Mouse (Mus musculus): ENCODE measurements around the gene Matn3. TPM values are rescaled to one million over a fixed set of nuclear protein-coding genes. Genes with fewer than 3 reads are reported as not detected.
A peak's percentile ranks its signal among the peaks of the same experiment; 100 is the strongest.

Matn3 gene
- not detected in 2 replicates for total RNA-seq (2017)

- peak; percentile 68 to 74 for ATAC-seq (replicated peaks in 1 of 2; ENCODE audit: insufficient read depth in 1 of 2, low FRiP score in 2 of 2, low TSS enrichment in 1 of 2, low read depth in 1 of 2, poor library complexity in 2 of 2, severe bottlenecking in 2 of 2)
These were observed at the start of gene Matn3 for GRCm38 (mm10) chr12:8947714-8948464. Matn3 (plus strand) TSS chr12:8947929.

- no peak for ATAC-seq (replicated peaks in 1 of 2; ENCODE audit: insufficient read depth in 1 of 2, low FRiP score in 2 of 2, low TSS enrichment in 1 of 2, low read depth in 1 of 2, poor library complexity in 2 of 2, severe bottlenecking in 2 of 2)
These were observed 48.6 kb upstream of the Matn3 start for GRCm38 (mm10) chr12:8898879-8899785.

- ATAC-seq (replicated peaks in 1 of 2; ENCODE audit: insufficient read depth in 1 of 2, low FRiP score in 2 of 2, low TSS enrichment in 1 of 2, low read depth in 1 of 2, poor library complexity in 2 of 2, severe bottlenecking in 2 of 2): 0 out of 4 replicates have a peak, but pooled peaks of 1 of the 2 experiments have one; percentile 4
These were observed 47.5 kb upstream of the Matn3 start for GRCm38 (mm10) chr12:8900107-8900698.

GRCm38 (mm10) chr12:8900919-8901663 is 46.6 kb upstream of the Matn3 start:
- ATAC-seq (replicated peaks in 1 of 2; ENCODE audit: insufficient read depth in 1 of 2, low FRiP score in 2 of 2, low TSS enrichment in 1 of 2, low read depth in 1 of 2, poor library complexity in 2 of 2, severe bottlenecking in 2 of 2): peak; percentile 22 to 32; a peak in 1 of 4 replicates

- no peak for ATAC-seq (replicated peaks in 1 of 2; ENCODE audit: insufficient read depth in 1 of 2, low FRiP score in 2 of 2, low TSS enrichment in 1 of 2, low read depth in 1 of 2, poor library complexity in 2 of 2, severe bottlenecking in 2 of 2)
These were observed 45.8 kb upstream of the Matn3 start for GRCm38 (mm10) chr12:8901934-8902333.

GRCm38 (mm10) chr12:8902479-8902878 is 45.2 kb upstream of the Matn3 start:
- no peak for ATAC-seq (replicated peaks in 1 of 2; ENCODE audit: insufficient read depth in 1 of 2, low FRiP score in 2 of 2, low TSS enrichment in 1 of 2, low read depth in 1 of 2, poor library complexity in 2 of 2, severe bottlenecking in 2 of 2)

- ATAC-seq (replicated peaks in 1 of 2; ENCODE audit: insufficient read depth in 1 of 2, low FRiP score in 2 of 2, low TSS enrichment in 1 of 2, low read depth in 1 of 2, poor library complexity in 2 of 2, severe bottlenecking in 2 of 2): no peak
These were observed 34.7 kb upstream of the Matn3 start for GRCm38 (mm10) chr12:8912860-8913685.

GRCm38 (mm10) chr12:8913701-8914340 is 33.9 kb upstream of the Matn3 start:
- no peak for ATAC-seq (replicated peaks in 1 of 2; ENCODE audit: insufficient read depth in 1 of 2, low FRiP score in 2 of 2, low TSS enrichment in 1 of 2, low read depth in 1 of 2, poor library complexity in 2 of 2, severe bottlenecking in 2 of 2)

GRCm38 (mm10) chr12:8916378-8916777 is 31.4 kb upstream of the Matn3 start:
- no peak for ATAC-seq (replicated peaks in 1 of 2; ENCODE audit: insufficient read depth in 1 of 2, low FRiP score in 2 of 2, low TSS enrichment in 1 of 2, low read depth in 1 of 2, poor library complexity in 2 of 2, severe bottlenecking in 2 of 2)

GRCm38 (mm10) chr12:8919231-8919630 is 28.5 kb upstream of the Matn3 start:
- ATAC-seq (replicated peaks in 1 of 2; ENCODE audit: insufficient read depth in 1 of 2, low FRiP score in 2 of 2, low TSS enrichment in 1 of 2, low read depth in 1 of 2, poor library complexity in 2 of 2, severe bottlenecking in 2 of 2): no peak

- no peak for ATAC-seq (replicated peaks in 1 of 2; ENCODE audit: insufficient read depth in 1 of 2, low FRiP score in 2 of 2, low TSS enrichment in 1 of 2, low read depth in 1 of 2, poor library complexity in 2 of 2, severe bottlenecking in 2 of 2)
These were observed 26.7 kb upstream of the Matn3 start for GRCm38 (mm10) chr12:8920996-8921393.

GRCm38 (mm10) chr12:8921394-8922368 is 26.0 kb upstream of the Matn3 start, which contains the start of gene Laptm4a:
Laptm4a (plus strand) TSS chr12:8921664.
- ATAC-seq (replicated peaks in 1 of 2; ENCODE audit: insufficient read depth in 1 of 2, low FRiP score in 2 of 2, low TSS enrichment in 1 of 2, low read depth in 1 of 2, poor library complexity in 2 of 2, severe bottlenecking in 2 of 2): peak; percentile 91 to 93

- peak in 1 of 2 experiments; percentile 27; a peak in 1 of 4 replicates for ATAC-seq (replicated peaks in 1 of 2; ENCODE audit: insufficient read depth in 1 of 2, low FRiP score in 2 of 2, low TSS enrichment in 1 of 2, low read depth in 1 of 2, poor library complexity in 2 of 2, severe bottlenecking in 2 of 2)
These were observed 25.2 kb upstream of the Matn3 start for GRCm38 (mm10) chr12:8922369-8923124.

- peak in 1 of 2 experiments; percentile 33; a peak in 3 of 4 replicates for ATAC-seq (replicated peaks in 1 of 2; ENCODE audit: insufficient read depth in 1 of 2, low FRiP score in 2 of 2, low TSS enrichment in 1 of 2, low read depth in 1 of 2, poor library complexity in 2 of 2, severe bottlenecking in 2 of 2)
These were observed 24.7 kb upstream of the Matn3 start for GRCm38 (mm10) chr12:8923125-8923410.

Measured in hematopoietic stem cell, adult 5-6 weeks (primary cell).